Mouse (Mus musculus) limb, embryonic 12.5 days (tissue): ENCODE measurements at regions not wholly inside any gene's neighbourhood (a gene's known extent, or its start where the extent isn't known, plus 50 kb on each side); places are given as distances from the start of the nearest gene placed in this dataset.
"Not testable (repeated sequence)": the region's sequence is repeated elsewhere in the genome, so short reads cannot be mapped to it uniquely, and the experiment has no call there.

Experiments
- ATAC-seq: fragments of 200-750 bp; cut with Nextera tagmentation; 2 replicates; pipeline ENCODE4 v1.8.0; 2017; ENCODE audit warnings: low read depth, moderate TSS enrichment; ENCODE audit not compliant: insufficient number of reproducible peaks, insufficient read depth, low FRiP score, low TSS enrichment
- H3K27ac ChIP-seq: fragments of 300-500 bp; sonication (generic); 2 replicates; pipeline ENCODE4 v1.5.1; 2016; ENCODE audit warnings: mild to moderate bottlenecking, moderate library complexity
- H3K27me3 ChIP-seq: fragments of 300-500 bp; sonication (generic); 2 replicates; pipeline ENCODE4 v1.6.1; 2016; ENCODE audit warnings: mild to moderate bottlenecking, moderate library complexity
- H3K36me3 ChIP-seq: fragments of 300-500 bp; sonication (generic); 2 replicates; pipeline ENCODE4 v1.6.1; 2016; ENCODE audit warnings: mild to moderate bottlenecking, moderate library complexity
- H3K4me1 ChIP-seq: fragments of 300-500 bp; sonication (generic); replicated peaks from 2 replicates; pipeline ENCODE4 v1.6.1; 2016
- H3K4me2 ChIP-seq: fragments of 300-500 bp; sonication (generic); 2 replicates; pipeline ENCODE4 v1.6.1; 2016; ENCODE audit warnings: mild to moderate bottlenecking, moderate library complexity
- H3K4me3 ChIP-seq: fragments of 300-500 bp; sonication (generic); replicated peaks from 2 replicates; pipeline ENCODE4 v1.5.1; 2016; ENCODE audit warnings: mild to moderate bottlenecking
- H3K9ac ChIP-seq: fragments of 300-500 bp; sonication (generic); replicated peaks from 2 replicates; pipeline ENCODE4 v1.6.1; 2016; ENCODE audit warnings: mild to moderate bottlenecking, moderate library complexity
- H3K9me3 ChIP-seq: fragments of 300-500 bp; sonication (generic); 2 replicates; pipeline ENCODE4 v1.6.1; 2016; ENCODE audit warnings: mild to moderate bottlenecking, moderate library complexity
- WGBS: fragments of 180-500 bp; shearing (Covaris S2); methylation state at CpG from one replicate; pipeline ENCODE4 v1.1.7; 2016; 5-methylcytosine and 5-hydroxymethylcytosine counted together

DNA sequence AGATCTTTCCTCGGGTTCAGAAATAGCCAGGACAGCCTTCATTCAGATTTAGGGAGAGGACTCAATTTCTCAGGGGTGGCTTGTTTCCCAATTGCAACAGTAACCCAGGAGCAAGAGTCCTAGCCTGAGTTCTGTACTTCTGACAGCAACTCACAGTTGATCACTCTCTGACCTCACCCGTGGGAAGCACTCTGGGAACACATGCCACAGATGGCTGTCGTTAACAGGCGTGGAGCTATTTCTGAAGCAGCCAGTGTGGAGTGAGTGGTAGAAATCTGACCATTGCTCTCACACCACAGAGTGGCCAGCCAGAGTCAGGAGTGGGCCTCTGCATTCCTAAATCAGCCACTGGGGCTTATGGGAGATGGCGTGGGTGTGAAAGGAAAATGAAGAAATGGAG, 63.3 kb downstream of the Rhob start:
- H3K4me1 ChIP-seq, result peaks cover 24% of the 10 kb centered on the region

DNA sequence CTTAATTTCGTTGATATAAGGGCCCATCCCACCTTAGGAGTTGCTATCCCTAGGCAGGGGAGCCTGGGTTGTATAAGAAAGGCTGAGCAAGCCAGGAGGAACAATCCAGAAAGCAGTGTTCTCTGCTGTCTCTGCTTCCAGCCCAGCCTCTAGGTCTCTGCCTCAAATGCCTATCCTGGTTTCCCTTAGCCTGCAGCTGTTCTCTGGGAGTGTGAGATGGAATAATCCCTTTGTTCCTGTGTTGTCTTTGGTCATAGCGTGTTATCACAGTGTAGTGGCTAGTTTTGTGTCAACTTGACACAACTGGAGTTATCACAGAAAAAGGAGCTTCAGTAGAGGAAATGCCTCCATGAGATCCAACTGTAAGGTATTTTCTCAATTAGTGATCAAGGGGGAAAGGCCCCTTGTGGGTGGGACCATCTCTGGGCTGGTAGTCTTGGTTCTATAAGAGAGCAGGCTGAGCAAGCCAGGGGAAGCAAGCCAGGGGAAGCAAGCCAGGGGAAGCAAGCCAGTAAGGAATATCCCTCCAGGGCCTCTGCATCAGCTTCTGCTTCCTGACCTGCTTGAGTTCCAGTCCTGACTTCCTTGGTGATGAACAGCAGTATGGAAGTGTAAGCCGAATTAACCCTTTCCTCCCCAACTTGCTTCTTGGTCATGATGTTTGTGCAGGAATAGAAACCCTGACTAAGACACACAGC, 64.0 kb downstream of the Rhob start:
- H3K9ac ChIP-seq, H3K27ac ChIP-seq, H3K36me3 ChIP-seq, H3K4me3 ChIP-seq, ATAC-seq, H3K4me2 ChIP-seq, H3K9me3 ChIP-seq, H3K27me3 ChIP-seq: not testable (repeated sequence)
- H3K4me1 ChIP-seq, result peaks cover 26% of the 10 kb centered on the region
- 80% methylated on average over 3 of the region's 3 CpGs for WGBS

More for the DNA sequence above, 63.3 kb downstream of the Rhob start:
- Histone ChIP-seq H3K4me2 (no peak overlapping the region), H3K27me3 (no peaks in the 10 kb centered on the region), H3K27ac (0 out of 2 replicates have a peak overlapping the region, but pooled peaks have one; percentile 7), H3K4me3 (no peak overlapping the region), H3K36me3 (no peaks in the 10 kb centered on the region), H3K9ac (0 out of 2 replicates have a peak overlapping the region, but pooled peaks have one; percentile 18), H3K9me3 (no peaks in the 10 kb centered on the region)
- ATAC-seq, result no peak
- WGBS, result 50% methylated on average over 5 of the region's 5 CpGs

DNA sequence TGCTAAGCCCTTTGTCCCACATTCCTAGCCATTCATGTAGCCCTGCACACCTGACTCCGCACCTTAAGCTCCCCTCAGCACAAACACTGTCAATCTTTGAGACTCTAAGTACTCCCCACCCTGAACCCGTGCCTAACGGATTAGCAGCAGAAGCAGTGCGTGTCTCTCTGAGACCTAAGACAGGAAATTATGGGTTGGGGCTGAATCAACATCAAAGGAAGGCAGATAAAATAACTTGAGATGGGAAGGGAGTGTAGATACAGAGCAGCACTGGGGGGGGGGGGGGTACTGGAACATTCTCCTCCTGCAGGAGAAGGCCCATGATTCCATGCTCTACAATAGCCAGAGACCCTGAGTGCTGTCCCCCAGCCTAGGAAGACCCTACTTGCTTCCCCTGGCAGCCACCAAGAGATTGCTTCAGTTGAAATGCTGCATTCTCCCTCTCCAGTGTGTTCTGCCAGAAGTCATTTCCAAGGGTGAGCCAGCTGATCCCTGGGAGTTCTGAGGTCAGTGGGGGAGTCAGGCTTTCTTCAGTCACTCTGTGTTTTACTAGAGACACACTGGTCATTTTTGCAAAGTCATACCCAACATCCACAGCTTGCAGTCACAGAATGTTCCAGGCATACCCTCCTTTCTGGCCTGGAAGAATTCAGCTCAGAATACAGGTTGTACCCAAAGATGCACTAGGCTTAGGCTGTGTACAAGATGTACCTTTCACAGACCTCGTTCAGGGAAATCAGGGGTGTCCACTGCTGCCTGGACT, 71.4 kb downstream of the Rhob start:
- 74% methylated on average over 5 of the region's 5 CpGs for WGBS
- no peak overlapping the region for H3K27ac ChIP-seq
- no peak overlapping the region for H3K4me2 ChIP-seq
- no peak overlapping the region for H3K9ac ChIP-seq
- no peaks in the 10 kb centered on the region for H3K9me3 ChIP-seq
- H3K4me1 ChIP-seq, result peaks cover 19% of the 10 kb centered on the region; the same call in 1 of the 2 replicates
- H3K27me3 ChIP-seq, result no peaks in the 10 kb centered on the region
- H3K4me3 ChIP-seq, result no peak overlapping the region
- no peaks in the 10 kb centered on the region for H3K36me3 ChIP-seq
- ATAC-seq, result no peak

DNA sequence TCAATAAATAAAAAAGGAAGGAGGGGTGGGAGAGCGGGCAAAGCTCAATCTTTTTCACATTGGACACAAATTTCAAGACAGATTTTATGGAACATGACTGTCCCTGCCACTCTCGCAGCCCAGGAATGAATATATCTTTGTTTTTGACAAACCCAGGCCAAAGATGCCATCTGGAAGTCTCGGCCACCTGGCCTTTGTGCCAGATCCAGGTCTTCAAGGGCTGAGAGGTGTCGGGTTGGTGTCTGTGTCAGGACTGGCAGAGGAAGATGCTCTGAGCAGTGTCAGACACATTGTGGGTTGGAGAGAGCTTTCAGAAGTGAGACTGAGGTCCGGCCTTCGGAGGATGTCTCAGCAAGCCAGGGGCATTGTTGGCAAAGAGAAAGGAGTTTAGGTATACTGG, 75.3 kb downstream of the Rhob start:
- H3K9ac ChIP-seq, result no peak overlapping the region
- 0 out of 2 replicates have a peak, but pooled peaks cover 2% of the 10 kb centered on the region for H3K4me1 ChIP-seq
- H3K27ac ChIP-seq, result no peak overlapping the region
- no peaks in the 10 kb centered on the region for H3K27me3 ChIP-seq
- no peak for ATAC-seq
- WGBS, result 88% methylated on average over 6 of the region's 6 CpGs
- H3K9me3 ChIP-seq, result no peaks in the 10 kb centered on the region
- no peak overlapping the region for H3K4me2 ChIP-seq
- H3K4me3 ChIP-seq, result no peak overlapping the region
- no peaks in the 10 kb centered on the region for H3K36me3 ChIP-seq

DNA sequence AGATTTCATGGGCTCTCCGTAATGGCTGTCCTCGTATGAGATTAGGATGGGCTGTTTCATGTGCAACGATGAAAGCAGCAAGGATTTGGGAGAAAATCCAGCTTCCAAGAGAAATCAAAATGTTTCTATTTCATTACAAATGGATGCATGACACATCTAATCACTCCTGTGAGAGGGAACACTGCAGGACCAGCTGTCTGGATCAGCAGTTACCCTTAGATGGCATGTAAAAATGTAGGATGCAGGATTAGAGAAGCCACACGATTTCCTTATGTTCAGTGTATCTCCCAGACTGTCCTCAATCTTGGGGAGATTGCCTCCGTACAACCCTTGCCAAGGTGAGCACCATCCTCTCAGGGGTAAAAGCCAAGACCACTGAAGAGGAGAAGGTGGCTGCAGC, 77.1 kb downstream of the Rhob start:
- Histone ChIP-seq H3K4me3 (no peak overlapping the region), H3K4me2 (no peak overlapping the region), H3K27ac (no peak overlapping the region), H3K27me3 (no peaks in the 10 kb centered on the region), H3K4me1 (0 out of 2 replicates have a peak, but pooled peaks cover 2% of the 10 kb centered on the region), H3K9ac (no peak overlapping the region), H3K36me3 (no peaks in the 10 kb centered on the region), H3K9me3 (no peaks in the 10 kb centered on the region)
- ATAC-seq, result no peak
- 47% methylated on average over 5 of the region's 5 CpGs for WGBS

DNA sequence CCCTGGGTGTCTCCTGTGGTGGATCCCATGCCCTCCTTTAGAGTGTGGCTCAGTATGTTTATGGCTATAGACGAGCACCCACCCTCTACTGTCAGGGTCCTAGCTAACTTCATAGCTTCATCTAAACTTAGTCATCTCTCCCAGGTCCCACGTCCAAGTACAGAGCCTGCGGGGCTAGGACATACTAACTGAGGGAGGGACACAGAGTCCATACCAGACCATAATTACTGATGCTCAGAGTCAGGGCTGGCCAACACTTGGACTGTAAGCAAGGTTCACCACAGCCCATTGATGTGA, 78.6 kb downstream of the Rhob start:
- H3K27ac ChIP-seq, result no peak overlapping the region
- WGBS, result 91% methylated on average over 3 of the region's 3 CpGs
- no peaks in the 10 kb centered on the region for H3K27me3 ChIP-seq
- H3K4me3 ChIP-seq, result no peak overlapping the region
- no peak for ATAC-seq
- H3K4me1 ChIP-seq, result no peaks in the 10 kb centered on the region
- H3K9ac ChIP-seq, result no peak overlapping the region
- no peaks in the 10 kb centered on the region for H3K36me3 ChIP-seq
- no peak overlapping the region for H3K4me2 ChIP-seq
- no peaks in the 10 kb centered on the region for H3K9me3 ChIP-seq

DNA sequence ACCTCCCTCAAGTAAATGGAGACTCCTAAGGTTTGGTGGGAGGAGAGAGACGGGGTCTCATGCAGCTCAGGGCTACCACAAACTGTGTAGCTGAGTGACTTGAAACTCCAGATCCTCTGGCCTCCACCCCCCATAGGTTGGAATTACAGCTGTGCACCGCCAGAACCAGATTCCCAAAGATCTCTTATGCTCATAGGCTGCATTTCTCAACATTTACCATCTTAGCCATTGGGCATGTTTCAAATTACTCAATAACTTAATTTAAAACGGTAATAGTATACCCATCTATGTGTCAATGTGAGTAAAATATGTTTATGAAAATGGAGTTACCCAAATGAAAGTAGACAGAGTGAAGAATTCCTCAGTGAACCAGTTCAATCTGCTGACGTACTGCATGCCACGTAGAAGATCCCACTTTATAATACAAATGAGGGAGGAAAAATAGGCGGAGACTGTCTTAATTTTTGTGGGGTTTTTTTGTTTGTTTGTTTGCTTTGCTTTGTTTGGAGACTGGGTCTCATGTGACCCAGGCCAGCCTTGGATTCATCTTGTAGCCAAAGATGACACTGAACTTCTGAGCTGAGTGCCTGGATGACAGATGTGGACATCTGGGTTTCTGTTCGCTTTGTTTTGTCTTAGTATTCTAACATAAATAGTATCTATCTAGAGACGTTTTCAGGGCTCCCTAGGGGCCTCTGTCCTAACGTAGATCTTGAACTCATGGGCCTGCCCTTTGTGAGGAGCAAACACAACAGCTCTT, 79.1 kb downstream of the Rhob start:
- H3K4me1 ChIP-seq, result no peaks in the 10 kb centered on the region
- H3K4me2 ChIP-seq, result no peak overlapping the region
- H3K27me3 ChIP-seq, result no peaks in the 10 kb centered on the region
- 79% methylated on average over 9 of the region's 9 CpGs for WGBS
- no peak overlapping the region for H3K9ac ChIP-seq
- H3K36me3 ChIP-seq, result no peaks in the 10 kb centered on the region
- ATAC-seq, result no peak
- no peaks in the 10 kb centered on the region for H3K9me3 ChIP-seq
- H3K4me3 ChIP-seq, result no peak overlapping the region
- no peak overlapping the region for H3K27ac ChIP-seq

DNA sequence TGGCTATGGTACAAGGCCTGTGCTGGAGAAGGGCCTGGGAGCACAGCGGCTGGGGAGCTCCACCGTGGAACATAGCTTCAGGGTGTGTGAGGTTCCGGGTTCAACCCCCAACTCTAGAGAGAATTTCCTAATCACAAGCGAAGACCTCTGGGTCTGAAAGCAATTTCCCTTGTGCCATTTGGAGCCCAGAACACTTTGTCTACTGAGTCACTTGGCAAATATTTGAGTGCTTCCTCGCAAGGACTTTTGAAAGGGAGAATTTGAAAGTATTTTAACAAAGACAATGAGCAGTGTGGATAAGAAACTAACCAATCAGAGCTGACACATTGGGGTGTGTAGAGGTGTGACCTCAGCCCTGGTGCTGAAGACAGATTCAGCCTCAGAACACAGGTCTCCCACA, 80.9 kb downstream of the Rhob start:
- Histone ChIP-seq H3K9ac (no peak overlapping the region), H3K4me3 (no peak overlapping the region), H3K9me3 (no peaks in the 10 kb centered on the region), H3K27ac (no peak overlapping the region), H3K4me2 (no peak overlapping the region), H3K4me1 (no peaks in the 10 kb centered on the region), H3K36me3 (no peaks in the 10 kb centered on the region), H3K27me3 (no peaks in the 10 kb centered on the region)
- 85% methylated on average over 5 of the region's 5 CpGs for WGBS
- no peak for ATAC-seq

DNA sequence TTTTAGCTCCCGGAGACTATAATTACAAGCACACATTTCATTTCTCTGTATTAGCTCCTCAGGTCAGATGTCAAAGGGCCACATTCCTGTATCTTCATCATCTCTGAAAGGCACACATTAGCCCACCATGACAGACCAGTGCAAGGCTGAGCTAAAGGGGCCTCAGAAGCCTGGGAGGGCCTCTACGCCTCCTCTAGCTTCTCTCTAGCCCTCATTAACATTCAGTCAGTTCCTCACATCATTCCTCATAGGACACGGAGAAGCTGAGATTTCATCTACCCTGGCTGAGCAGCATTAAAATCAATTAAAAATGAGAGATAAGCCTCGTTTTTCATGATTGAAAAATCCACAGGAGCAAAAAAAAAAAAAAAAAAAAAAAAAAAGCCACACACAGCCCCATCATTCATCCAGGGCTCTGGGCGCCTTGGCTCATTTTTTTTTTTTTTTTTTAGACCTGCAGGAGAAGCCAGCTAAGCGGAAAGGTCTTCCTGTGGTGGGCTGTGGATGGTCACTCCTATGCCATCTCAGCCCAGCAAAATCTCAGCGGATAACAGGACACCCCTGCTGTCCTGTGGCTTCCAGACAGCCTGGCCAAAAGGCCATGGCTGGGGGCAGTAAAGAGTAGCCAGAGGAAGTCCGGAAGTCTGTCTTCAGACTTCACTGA, 82.5 kb downstream of the Rhob start:
- 65% methylated on average over 8 of the region's 8 CpGs for WGBS
- no peak overlapping the region for H3K27ac ChIP-seq
- H3K9me3 ChIP-seq, result no peaks in the 10 kb centered on the region
- H3K27me3 ChIP-seq, result no peaks in the 10 kb centered on the region
- H3K9ac ChIP-seq, result no peak overlapping the region
- H3K4me3 ChIP-seq, result no peak overlapping the region
- H3K4me1 ChIP-seq, result no peaks in the 10 kb centered on the region
- H3K36me3 ChIP-seq, result no peaks in the 10 kb centered on the region
- no peak for ATAC-seq
- H3K4me2 ChIP-seq, result no peak overlapping the region

DNA sequence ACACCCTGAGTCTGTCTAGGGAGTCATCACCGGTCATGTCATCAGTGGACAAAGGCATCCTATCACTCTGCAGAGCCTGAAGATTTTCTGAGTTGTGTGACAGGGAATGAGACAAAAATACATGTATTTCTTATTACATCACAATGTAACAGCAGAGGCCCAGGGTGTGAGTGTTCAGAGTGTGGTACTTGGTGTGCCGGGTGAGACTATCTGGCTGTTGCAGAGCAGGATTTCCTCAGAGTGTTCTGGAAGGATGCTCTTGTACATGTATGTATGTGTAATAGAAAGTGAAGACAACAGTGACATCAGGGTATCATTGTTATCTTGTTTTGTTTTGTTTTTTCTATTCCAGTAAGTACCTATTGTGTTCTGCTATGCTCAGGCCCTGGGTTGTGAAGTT, 87.7 kb downstream of the Rhob start:
- Histone ChIP-seq H3K4me1 (peaks cover 14% of the 10 kb centered on the region), H3K27me3 (no peaks in the 10 kb centered on the region), H3K27ac (no peak overlapping the region), H3K9me3 (no peaks in the 10 kb centered on the region), H3K9ac (no peak overlapping the region), H3K4me2 (no peak overlapping the region), H3K36me3 (no peaks in the 10 kb centered on the region), H3K4me3 (no peak overlapping the region)
- ATAC-seq, result no peak
- 91% methylated on average over 2 of the region's 2 CpGs for WGBS
